Mouse (Mus musculus): ENCODE data around the gene Amer1. TPM values are rescaled to one million over a fixed set of nuclear protein-coding genes. Genes with fewer than 3 reads are reported as not detected.

Amer1 gene
- polyA plus RNA-seq (2015; fragmentation: Nextera tagmentation; extraction: Ambion mirVana): 2.7 and 3.5 TPM in 2 replicates

GRCm38 (mm10) chrX:95444776-95445111, at the start of gene Amer1:
Gene Amer1, minus strand, starts transcription at chrX:95444872.

Other genes starting within 250 kb of the Amer1 start
- 1.5 and 2.2 TPM in 2 replicates for gene Arhgef9, start 248.0 kb downstream of the Amer1 start, polyA plus RNA-seq (2015; fragmentation: Nextera tagmentation; extraction: Ambion mirVana)
- not detected in 2 replicates for gene Asb12, start 113.1 kb upstream of the Amer1 start, polyA plus RNA-seq (2015; fragmentation: Nextera tagmentation; extraction: Ambion mirVana)
- not detected in 2 replicates for gene Pfn5, start 113.2 kb upstream of the Amer1 start, polyA plus RNA-seq (2015; fragmentation: Nextera tagmentation; extraction: Ambion mirVana)
- gene Zc4h2, start 213.6 kb upstream of the Amer1 start, polyA plus RNA-seq (2015; fragmentation: Nextera tagmentation; extraction: Ambion mirVana): 2.9 and 3.5 TPM in 2 replicates

Data from spleen, postnatal 0 days (tissue).